Mouse (Mus musculus): Measurements from ENCODE around the gene Setd1b.
"Not testable (repeated sequence)": the region's sequence is repeated elsewhere in the genome, so short reads cannot be mapped to it uniquely, and the experiment has no call there.

The Setd1b gene

GRCm38 (mm10) chr5:123201523-123201892 lies 59.5 kb downstream of the Setd1b start:
- no peak for DNase-seq (ENCODE audit: low read depth)

GRCm38 (mm10) chr5:123201987-123202386 lies 60.0 kb downstream of the Setd1b start:
- DNase-seq (ENCODE audit: low read depth) = no peak

GRCm38 (mm10) chr5:123202771-123203170 lies 60.8 kb downstream of the Setd1b start:
- not testable (repeated sequence) for DNase-seq (ENCODE audit: low read depth)

- DNase-seq (ENCODE audit: low read depth) = not testable (repeated sequence)
Measured at GRCm38 (mm10) chr5:123203591-123203990, 61.6 kb downstream of the Setd1b start.
